Mouse (Mus musculus): ENCODE data around the gene Adamts2. TPM values are rescaled to one million over a fixed set of nuclear protein-coding genes. Genes with fewer than 3 reads are reported as not detected.

Adamts2 gene
- polyA plus RNA-seq, 1 experiment from 2014 or later = 7.5 TPM

GRCm38 (mm10) chr11:50623806-50624205 lies 21.9 kb downstream of the Adamts2 start:
- peaks cover 4% of the 10 kb centered on the region for H3K27me3 ChIP-seq (replicated peaks)
- 84% methylated on average over 3 of the region's 3 CpGs for WGBS
- ATAC-seq (ENCODE audit: insufficient number of reproducible peaks, low FRiP score) = 0 out of 2 replicates have a peak, but pooled peaks have one; percentile 7
- no peaks in the 10 kb centered on the region for H3K9me3 ChIP-seq (replicated peaks)
- no peak overlapping the region for H3K27ac ChIP-seq (ENCODE audit: poor library complexity, severe bottlenecking)
- no peaks in the 10 kb centered on the region for H3K36me3 ChIP-seq
- no peak overlapping the region for H3K4me3 ChIP-seq
- no peak overlapping the region for H3K4me2 ChIP-seq
- no peak overlapping the region for H3K9ac ChIP-seq
- peaks cover 12% of the 10 kb centered on the region; the same call in 1 of the 2 replicates for H3K4me1 ChIP-seq (replicated peaks)

GRCm38 (mm10) chr11:50624239-50624638 lies 22.4 kb downstream of the Adamts2 start:
- H3K27ac ChIP-seq (ENCODE audit: poor library complexity, severe bottlenecking) = no peak overlapping the region
- ATAC-seq (ENCODE audit: insufficient number of reproducible peaks, low FRiP score) = 0 out of 2 replicates have a peak, but pooled peaks have one; percentile 24

GRCm38 (mm10) chr11:50624720-50625119 lies 22.8 kb downstream of the Adamts2 start:
- peaks cover 12% of the 10 kb centered on the region; the same call in 1 of the 2 replicates for H3K4me1 ChIP-seq (replicated peaks)
- no peak overlapping the region for H3K4me2 ChIP-seq
- no peaks in the 10 kb centered on the region for H3K9me3 ChIP-seq (replicated peaks)
- H3K27me3 ChIP-seq (replicated peaks) = peaks cover 12% of the 10 kb centered on the region
- no peak overlapping the region for H3K4me3 ChIP-seq
- H3K27ac ChIP-seq (ENCODE audit: poor library complexity, severe bottlenecking) = no peak overlapping the region
- ATAC-seq (ENCODE audit: insufficient number of reproducible peaks, low FRiP score) = no peak
- H3K36me3 ChIP-seq = no peaks in the 10 kb centered on the region
- 55% methylated on average over 5 of the region's 5 CpGs for WGBS
- no peak overlapping the region for H3K9ac ChIP-seq

More at GRCm38 (mm10) chr11:50624239-50624638, 22.4 kb downstream of the Adamts2 start:
- Histone ChIP-seq H3K4me1 (replicated peaks) (peaks cover 12% of the 10 kb centered on the region; the same call in 1 of the 2 replicates), H3K9ac (no peak overlapping the region), H3K4me3 (no peak overlapping the region), H3K9me3 (replicated peaks) (no peaks in the 10 kb centered on the region), H3K27me3 (replicated peaks) (peaks cover 9% of the 10 kb centered on the region), H3K36me3 (no peaks in the 10 kb centered on the region), H3K4me2 (no peak overlapping the region)
- WGBS = 49% methylated on average over 2 of the region's 2 CpGs

- Histone ChIP-seq H3K4me3 (no peak overlapping the region), H3K27ac (ENCODE audit: poor library complexity, severe bottlenecking) (no peak overlapping the region), H3K4me1 (replicated peaks) (peaks cover 10% of the 10 kb centered on the region), H3K27me3 (replicated peaks) (peaks cover 11% of the 10 kb centered on the region), H3K4me2 (no peak overlapping the region), H3K9me3 (replicated peaks) (no peaks in the 10 kb centered on the region), H3K9ac (no peak overlapping the region), H3K36me3 (no peaks in the 10 kb centered on the region)
- ATAC-seq (ENCODE audit: insufficient number of reproducible peaks, low FRiP score) = no peak
- 66% methylated on average over 3 of the region's 3 CpGs for WGBS
These were observed 27.0 kb downstream of the Adamts2 start for GRCm38 (mm10) chr11:50628915-50629314.

- Histone ChIP-seq H3K9me3 (replicated peaks) (no peaks in the 10 kb centered on the region), H3K9ac (no peak overlapping the region), H3K36me3 (no peaks in the 10 kb centered on the region), H3K27me3 (replicated peaks) (peaks cover 11% of the 10 kb centered on the region; the same call in 1 of the 2 replicates), H3K4me3 (no peak overlapping the region), H3K4me1 (replicated peaks) (peaks cover 18% of the 10 kb centered on the region), H3K27ac (ENCODE audit: poor library complexity, severe bottlenecking) (no peak overlapping the region), H3K4me2 (no peak overlapping the region)
- WGBS = 77% methylated on average over 2 of the region's 2 CpGs
- no peak for ATAC-seq (ENCODE audit: insufficient number of reproducible peaks, low FRiP score)
These were observed 28.6 kb downstream of the Adamts2 start for GRCm38 (mm10) chr11:50630462-50630861.

GRCm38 (mm10) chr11:50632270-50632669 lies 30.4 kb downstream of the Adamts2 start:
- H3K9ac ChIP-seq = no peak overlapping the region
- WGBS = 19% methylated on average over 4 of the region's 4 CpGs
- H3K36me3 ChIP-seq = no peaks in the 10 kb centered on the region
- H3K27ac ChIP-seq (ENCODE audit: poor library complexity, severe bottlenecking) = no peak overlapping the region
- no peak overlapping the region for H3K4me3 ChIP-seq
- peaks cover 32% of the 10 kb centered on the region for H3K4me1 ChIP-seq (replicated peaks)
- no peaks in the 10 kb centered on the region for H3K9me3 ChIP-seq (replicated peaks)
- ATAC-seq (ENCODE audit: insufficient number of reproducible peaks, low FRiP score) = peak; percentile 65
- peaks cover 11% of the 10 kb centered on the region; the same call in 1 of the 2 replicates for H3K27me3 ChIP-seq (replicated peaks)
- H3K4me2 ChIP-seq = no peak overlapping the region

- Histone ChIP-seq H3K9ac (no peak overlapping the region), H3K27me3 (replicated peaks) (no peaks in the 10 kb centered on the region), H3K4me3 (no peak overlapping the region), H3K9me3 (replicated peaks) (peaks cover 5% of the 10 kb centered on the region; the same call in 1 of the 2 replicates), H3K27ac (ENCODE audit: poor library complexity, severe bottlenecking) (no peak overlapping the region), H3K36me3 (no peaks in the 10 kb centered on the region), H3K4me1 (replicated peaks) (peaks cover 32% of the 10 kb centered on the region), H3K4me2 (no peak overlapping the region)
- 69% methylated on average over 2 of the region's 2 CpGs for WGBS
- ATAC-seq (ENCODE audit: insufficient number of reproducible peaks, low FRiP score) = no peak
These were observed 33.2 kb downstream of the Adamts2 start for GRCm38 (mm10) chr11:50635051-50635590.

- Histone ChIP-seq H3K4me2 (no peak overlapping the region), H3K36me3 (no peaks in the 10 kb centered on the region), H3K9me3 (replicated peaks) (peaks cover 5% of the 10 kb centered on the region; the same call in 1 of the 2 replicates), H3K9ac (no peak overlapping the region), H3K4me3 (no peak overlapping the region), H3K27me3 (replicated peaks) (no peaks in the 10 kb centered on the region), H3K27ac (ENCODE audit: poor library complexity, severe bottlenecking) (no peak overlapping the region), H3K4me1 (replicated peaks) (peaks cover 28% of the 10 kb centered on the region)
- ATAC-seq (ENCODE audit: insufficient number of reproducible peaks, low FRiP score) = no peak
- WGBS = 90% methylated on average over 11 of the region's 11 CpGs
These were observed 35.1 kb downstream of the Adamts2 start for GRCm38 (mm10) chr11:50637026-50637425.

- Histone ChIP-seq H3K9me3 (replicated peaks) (peaks cover 5% of the 10 kb centered on the region; the same call in 1 of the 2 replicates), H3K27ac (ENCODE audit: poor library complexity, severe bottlenecking) (no peak overlapping the region), H3K4me3 (no peak overlapping the region), H3K27me3 (replicated peaks) (no peaks in the 10 kb centered on the region), H3K36me3 (no peaks in the 10 kb centered on the region), H3K4me1 (replicated peaks) (peaks cover 22% of the 10 kb centered on the region), H3K9ac (no peak overlapping the region), H3K4me2 (no peak overlapping the region)
- WGBS = 90% methylated on average over 13 of the region's 13 CpGs
- no peak for ATAC-seq (ENCODE audit: insufficient number of reproducible peaks, low FRiP score)
These were observed 36.4 kb downstream of the Adamts2 start for GRCm38 (mm10) chr11:50638197-50638867.

GRCm38 (mm10) chr11:50638868-50639220 lies 37.0 kb downstream of the Adamts2 start:
- Histone ChIP-seq H3K9ac (no peak overlapping the region), H3K4me1 (replicated peaks) (peaks cover 22% of the 10 kb centered on the region), H3K27me3 (replicated peaks) (no peaks in the 10 kb centered on the region), H3K4me2 (no peak overlapping the region), H3K27ac (ENCODE audit: poor library complexity, severe bottlenecking) (no peak overlapping the region), H3K36me3 (no peaks in the 10 kb centered on the region), H3K4me3 (no peak overlapping the region), H3K9me3 (replicated peaks) (peaks cover 5% of the 10 kb centered on the region; the same call in 1 of the 2 replicates)
- WGBS = 79% methylated on average over 3 of the region's 3 CpGs
- ATAC-seq (ENCODE audit: insufficient number of reproducible peaks, low FRiP score) = no peak

- H3K4me1 ChIP-seq (replicated peaks) = no peaks in the 10 kb centered on the region
- no peak overlapping the region for H3K9ac ChIP-seq
- H3K27me3 ChIP-seq (replicated peaks) = no peaks in the 10 kb centered on the region
- no peak for ATAC-seq (ENCODE audit: insufficient number of reproducible peaks, low FRiP score)
- H3K9me3 ChIP-seq (replicated peaks) = peaks cover 5% of the 10 kb centered on the region; the same call in 1 of the 2 replicates
- no peak overlapping the region for H3K27ac ChIP-seq (ENCODE audit: poor library complexity, severe bottlenecking)
- WGBS = 61% methylated on average over 3 of the region's 3 CpGs
- no peak overlapping the region for H3K4me2 ChIP-seq
- H3K4me3 ChIP-seq = no peak overlapping the region
- H3K36me3 ChIP-seq = no peaks in the 10 kb centered on the region
These were observed 40.7 kb downstream of the Adamts2 start for GRCm38 (mm10) chr11:50642583-50642982.

All from heart, embryonic 12.5 days (tissue).